Mouse (Mus musculus) embryonic fibroblast, embryonic 13.5 days (primary cell): ENCODE data around the gene Gm49384.

ENCODE experiments used
- CTCF ChIP-seq: IDR thresholded peaks from 2 replicates; pipeline ENCODE4 v1.5.1; 2011; ENCODE audit warnings: mild to moderate bottlenecking, control low read depth, low read length, moderate library complexity, borderline replicate concordance; ENCODE audit not compliant: insufficient read depth
- POLR2A ChIP-seq: IDR thresholded peaks from 2 replicates; pipeline ENCODE4 v1.6.1; 2011; ENCODE audit warnings: low read depth, mild to moderate bottlenecking, control low read depth, low read length, moderate library complexity

DNA sequence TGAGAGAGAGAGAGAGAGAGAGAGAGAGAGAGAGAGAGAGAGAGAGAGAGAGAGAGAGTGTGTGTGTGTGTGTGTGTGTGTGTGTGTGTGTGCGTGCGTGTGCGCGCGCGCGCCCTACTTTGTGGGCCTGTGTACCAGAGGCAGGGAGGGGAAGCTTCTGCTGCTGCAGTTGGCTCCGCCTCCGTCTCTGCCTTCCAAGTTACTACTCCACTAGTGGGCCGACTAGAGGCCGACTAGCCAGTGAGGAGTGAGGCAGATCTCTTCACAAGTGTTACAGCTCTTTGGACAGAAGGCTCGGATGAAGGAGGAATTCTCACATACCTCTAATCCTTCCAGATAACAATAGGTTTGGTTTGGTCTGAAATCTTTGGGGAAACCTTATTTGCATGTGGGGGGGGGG is 24.7 kb downstream of the Gm49384 start:
- TF ChIP-seq CTCF (no peak), POLR2A (no peak)
